Mouse (Mus musculus) embryonic stem cell, embryonic (primary cell): ENCODE results near the gene Npc2.

Experiments
- CTCF ChIA-PET, 4 experiments: fragments of 300-600 bp in 2 of 4; fragments of 350-600 bp in 2 of 4; sonication (Branson Sonifier 250); formaldehyde crosslinking; loops; one replicate each; lab custom pipeline; 2022; ENCODE audit warnings: inconsistent platforms in 2 of 4; lab: Charles Lee
- POLR2A ChIA-PET, 4 experiments: fragments of 300-600 bp in 2 of 4; fragments of 350-600 bp in 2 of 4; sonication (Branson Sonifier 250); formaldehyde crosslinking; loops; one replicate each; lab custom pipeline; 2022; ENCODE audit warnings: antibody characterized with exemption in 4 of 4, inconsistent platforms in 1 of 4; lab: Charles Lee

Gene Npc2

GRCm38 (mm10) chr12:84800419-84800818 lies 27.5 kb upstream of the Npc2 start:
- ChIA-PET CTCF (interaction anchor here in 2 of 4 experiments (1.0 to 1.8 kb wide), 2 partner anchors 16 kb away, joined by 5 to 6 read pairs; no protein-coding TSS in a partner anchor), POLR2A (interaction anchor here in 2 of 4 experiments (1.1 to 1.5 kb wide), 3 partner anchors 27 to 58 kb away, joined by 3 to 5 read pairs (median 4); partner anchors contain the start of genes Isca2 (in 2 of the 2) and Npc2 (in 2 of the 2))

- CTCF ChIA-PET, result interaction anchor here in 1 of 4 experiments (1.8 to 2.0 kb wide), 2 partner anchors 15 kb away, joined by 6 read pairs; no protein-coding TSS in a partner anchor
- POLR2A ChIA-PET, result no interaction called here
These were observed 26.1 kb upstream of the Npc2 start for GRCm38 (mm10) chr12:84799086-84799485.

GRCm38 (mm10) chr12:84794647-84795046 lies 21.7 kb upstream of the Npc2 start:
- ChIA-PET POLR2A (interaction anchor here in 2 of 4 experiments (0.6 to 2.0 kb wide), 4 partner anchors 12 to 62 kb away, joined by 3 to 6 read pairs (median 4); partner anchors contain the start of genes Isca2 (in 1 of the 2) and Npc2 (in 1 of the 2)), CTCF (interaction anchor here in 2 of 4 experiments (1.1 to 2.0 kb wide), 2 partner anchors 10 kb away, joined by 4 to 6 read pairs; no protein-coding TSS in a partner anchor)

- CTCF ChIA-PET, result no interaction called here
- POLR2A ChIA-PET, result interaction anchor here in 1 of 4 experiments (0.9 kb wide), 1 partner anchor 20 kb away, joined by 4 read pairs; the partner anchor contains the start of genes Isca2 and Npc2
These were observed 19.7 kb upstream of the Npc2 start for GRCm38 (mm10) chr12:84792629-84793028.

- POLR2A ChIA-PET, result interaction anchor here in 3 of 4 experiments (0.6 to 2.5 kb wide), 4 partner anchors 15 to 25 kb away, joined by 3 to 6 read pairs (median 3); partner anchors contain the start of genes Isca2 (in 2 of the 3) and Npc2 (in 2 of the 3)
- CTCF ChIA-PET, result interaction anchor here in 1 of 4 experiments (1.3 kb wide), 1 partner anchor 137 kb away, joined by 3 read pairs; no protein-coding TSS in a partner anchor
These were observed 17.9 kb upstream of the Npc2 start for GRCm38 (mm10) chr12:84790853-84791252.

GRCm38 (mm10) chr12:84786091-84786490 lies 13.1 kb upstream of the Npc2 start:
- POLR2A ChIA-PET, result interaction anchor here in 2 of 4 experiments (1.4 to 4.9 kb wide), 3 partner anchors 13 kb away, joined by 7 to 41 read pairs (median 34); partner anchors contain the start of genes Isca2 (in 2 of the 2) and Npc2 (in 2 of the 2)
- CTCF ChIA-PET, result interaction anchor here in 1 of 4 experiments (1.3 kb wide), 1 partner anchor 90 kb away, joined by 4 read pairs; the partner anchor contains the start of gene Ltbp2

- ChIA-PET POLR2A (interaction anchor here (0.5 to 4.9 kb wide), 22 partner anchors 12 to 225 kb away, joined by 3 to 41 read pairs (median 4); partner anchors contain the start of genes Isca2 (in 4 of the 4), Npc2 (in 4 of the 4) and Ltbp2 (in 1 of the 4)), CTCF (interaction anchor here (0.5 to 3.4 kb wide), 60 partner anchors 9 to 467 kb away, joined by 3 to 22 read pairs (median 5); partner anchors contain the start of genes Isca2 (in 4 of the 4), Npc2 (in 4 of the 4), Ltbp2 (in 3 of the 4) and Rnf113a2 (in 1 of the 4))
These were observed 11.8 kb upstream of the Npc2 start for GRCm38 (mm10) chr12:84784604-84785381.

- POLR2A ChIA-PET, result no interaction called here
- CTCF ChIA-PET, result interaction anchor here in 1 of 4 experiments (0.8 kb wide), 1 partner anchor 8 kb away, joined by 3 read pairs; no protein-coding TSS in a partner anchor
These were observed 3.3 kb upstream of the Npc2 start for GRCm38 (mm10) chr12:84776229-84776628.

GRCm38 (mm10) chr12:84774376-84774775 lies 1.4 kb upstream of the Npc2 start:
- POLR2A ChIA-PET, result interaction anchor here in 2 of 4 experiments (1.0 to 12.5 kb wide), 7 partner anchors 9 to 20 kb away, joined by 3 to 161 read pairs (median 21); no protein-coding TSS in a partner anchor
- CTCF ChIA-PET, result interaction anchor here in 3 of 4 experiments (0.6 to 1.2 kb wide), 3 partner anchors 10 to 530 kb away, joined by 3 to 4 read pairs (median 3); no protein-coding TSS in a partner anchor

- CTCF ChIA-PET, result interaction anchor here (0.5 to 1.6 kb wide), 13 partner anchors 11 to 322 kb away, joined by 3 to 20 read pairs (median 4); partner anchors contain the start of genes Ltbp2 (in 2 of the 4), Aldh6a1 (in 1 of the 4) and Lin52 (in 1 of the 4)
- POLR2A ChIA-PET, result interaction anchor here (0.5 to 12.5 kb wide), 84 partner anchors 8 to 1696 kb away, joined by 3 to 161 read pairs (median 4); partner anchors contain the start of genes Syndig1l (in 2 of the 4), Abcd4 (in 1 of the 4), Aldh6a1 (in 1 of the 4) and Arel1 (in 1 of the 4)
These were observed 524 bp upstream of the Npc2 start for GRCm38 (mm10) chr12:84773476-84773875.

GRCm38 (mm10) chr12:84771981-84772520 lies 901 bp downstream of the Npc2 start:
- POLR2A ChIA-PET, result interaction anchor here in 3 of 4 experiments (0.6 to 12.5 kb wide), 51 partner anchors 8 to 1698 kb away, joined by 3 to 161 read pairs (median 5); partner anchors contain the start of genes Bbof1 (in 2 of the 3), Entpd5 (in 2 of the 3), Ltbp2 (in 2 of the 3) and Syndig1l (in 2 of the 3)
- CTCF ChIA-PET, result interaction anchor here in 3 of 4 experiments (0.6 to 1.6 kb wide), 6 partner anchors 12 to 850 kb away, joined by 3 to 20 read pairs (median 6); partner anchors contain the start of genes Ltbp2 (in 1 of the 3) and Numb (in 1 of the 3)

- ChIA-PET POLR2A (interaction anchor here in 3 of 4 experiments (0.6 to 12.5 kb wide), 12 partner anchors 11 to 579 kb away, joined by 3 to 161 read pairs (median 3); partner anchors contain the start of gene Syndig1l (in 1 of the 3)), CTCF (interaction anchor here in 2 of 4 experiments (0.6 to 1.4 kb wide), 3 partner anchors 14 to 459 kb away, joined by 4 to 6 read pairs (median 5); no protein-coding TSS in a partner anchor)
These were observed 3.3 kb downstream of the Npc2 start for GRCm38 (mm10) chr12:84769624-84770023.

- ChIA-PET CTCF (interaction anchor here (0.5 to 1.6 kb wide), 8 partner anchors 9 to 218 kb away, joined by 3 to 10 read pairs (median 4); partner anchors contain the start of gene Ltbp2 (in 1 of the 4)), POLR2A (interaction anchor here in 2 of 4 experiments (1.0 to 12.5 kb wide), 12 partner anchors 10 to 409 kb away, joined by 3 to 161 read pairs (median 4); no protein-coding TSS in a partner anchor)
These were observed 5.4 kb downstream of the Npc2 start for GRCm38 (mm10) chr12:84767510-84767909.

- ChIA-PET CTCF (interaction anchor here (0.6 to 2.0 kb wide), 13 partner anchors 9 to 398 kb away, joined by 3 to 9 read pairs (median 4); no protein-coding TSS in a partner anchor), POLR2A (interaction anchor here (0.6 to 12.5 kb wide), 19 partner anchors 10 to 504 kb away, joined by 3 to 161 read pairs (median 3); partner anchors contain the start of genes Abcd4 (in 1 of the 4), Mlh3 (in 1 of the 4) and Syndig1l (in 1 of the 4))
These were observed 6.7 kb downstream of the Npc2 start for GRCm38 (mm10) chr12:84766113-84766735.

- ChIA-PET POLR2A (interaction anchor here (0.6 to 12.5 kb wide), 33 partner anchors 9 to 669 kb away, joined by 3 to 161 read pairs (median 3); partner anchors contain the start of genes Abcd4 (in 1 of the 4), Ltbp2 (in 1 of the 4), Mlh3 (in 1 of the 4) and Syndig1l (in 1 of the 4)), CTCF (interaction anchor here in 3 of 4 experiments (0.6 to 2.0 kb wide), 14 partner anchors 11 to 176 kb away, joined by 3 to 9 read pairs (median 4); partner anchors contain the start of gene Ltbp2 (in 1 of the 3))
These were observed 7.4 kb downstream of the Npc2 start for GRCm38 (mm10) chr12:84765506-84765905.

GRCm38 (mm10) chr12:84764756-84765155 lies 8.2 kb downstream of the Npc2 start:
- ChIA-PET POLR2A (interaction anchor here (0.5 to 12.5 kb wide), 17 partner anchors 8 to 249 kb away, joined by 3 to 161 read pairs (median 5); partner anchors contain the start of genes Isca2 (in 2 of the 4), Npc2 (in 2 of the 4) and Ltbp2 (in 1 of the 4)), CTCF (interaction anchor here (0.8 to 2.0 kb wide), 9 partner anchors 10 to 176 kb away, joined by 3 to 9 read pairs (median 6); partner anchors contain the start of gene Ltbp2 (in 1 of the 4))
